Mouse (Mus musculus): Measurements from ENCODE around the gene Acadl. TPM values are rescaled to one million over a fixed set of nuclear protein-coding genes. Genes with fewer than 3 reads are reported as not detected.

Acadl gene
- 35.7 and 40.4 TPM in 2 replicates for polyA plus RNA-seq (2016; fragmentation: Nextera tagmentation; extraction: Ambion mirVana)

GRCm38 (mm10) chr1:66862712-66863511, at the start of gene Acadl:
TSS of gene Acadl (minus strand) at chr1:66863277.
- peak within 1 kb of the TSS; percentile 90 for H3K27ac ChIP-seq (replicated peaks)
- H3K4me3 ChIP-seq = peak within 1 kb of the TSS; percentile 89
- no peaks in the 10 kb centered on the region for H3K9me3 ChIP-seq
- 0 out of 2 replicates have a peak, but pooled peaks cover 11% of the 10 kb centered on the region for H3K27me3 ChIP-seq (replicated peaks; ENCODE audit: low read depth, poor library complexity, severe bottlenecking)
- H3K4me1 ChIP-seq = peaks cover 16% of the 10 kb centered on the region; the same call in 1 of the 2 replicates
- under 1% methylated on average over 85 of the region's 85 CpGs for WGBS
- H3K36me3 ChIP-seq (replicated peaks) = peaks cover 6% of the 10 kb centered on the region; the same call in 1 of the 2 replicates
- DNase-seq (ENCODE audit: low spot score) = peak; percentile 81

GRCm38 (mm10) chr1:66912305-66912704, 49.2 kb upstream of the Acadl start:
- Histone ChIP-seq H3K4me1 (no peaks in the 10 kb centered on the region), H3K9me3 (no peaks in the 10 kb centered on the region), H3K27me3 (replicated peaks; ENCODE audit: low read depth, poor library complexity, severe bottlenecking) (no peaks in the 10 kb centered on the region), H3K4me3 (no peak overlapping the region), H3K36me3 (replicated peaks) (no peaks in the 10 kb centered on the region), H3K27ac (replicated peaks) (no peak overlapping the region)
- DNase-seq (ENCODE audit: low spot score) = no peak
- WGBS = 85% methylated on average over 1 of the region's 1 CpGs

GRCm38 (mm10) chr1:66902566-66902965, 39.5 kb upstream of the Acadl start:
- Histone ChIP-seq H3K9me3 (no peaks in the 10 kb centered on the region), H3K27me3 (replicated peaks; ENCODE audit: low read depth, poor library complexity, severe bottlenecking) (no peaks in the 10 kb centered on the region), H3K4me3 (no peak overlapping the region), H3K27ac (replicated peaks) (no peak overlapping the region), H3K4me1 (no peaks in the 10 kb centered on the region), H3K36me3 (replicated peaks) (no peaks in the 10 kb centered on the region)
- no peak for DNase-seq (ENCODE audit: low spot score)
- 88% methylated on average over 3 of the region's 3 CpGs for WGBS

- DNase-seq (ENCODE audit: low spot score) = no peak
- Histone ChIP-seq H3K4me1 (peaks cover 8% of the 10 kb centered on the region; the same call in 1 of the 2 replicates), H3K36me3 (replicated peaks) (no peaks in the 10 kb centered on the region), H3K27me3 (replicated peaks; ENCODE audit: low read depth, poor library complexity, severe bottlenecking) (no peaks in the 10 kb centered on the region), H3K27ac (replicated peaks) (no peak overlapping the region), H3K4me3 (no peak overlapping the region), H3K9me3 (no peaks in the 10 kb centered on the region)
- 94% methylated on average over 4 of the region's 4 CpGs for WGBS
These were observed 37.9 kb upstream of the Acadl start for GRCm38 (mm10) chr1:66900946-66901345.

GRCm38 (mm10) chr1:66898261-66898660, 35.2 kb upstream of the Acadl start:
- H3K4me3 ChIP-seq = no peak overlapping the region
- H3K27ac ChIP-seq (replicated peaks) = no peak overlapping the region
- H3K4me1 ChIP-seq = peaks cover 12% of the 10 kb centered on the region; the same call in 1 of the 2 replicates
- WGBS = 74% methylated on average over 7 of the region's 7 CpGs
- DNase-seq (ENCODE audit: low spot score) = no peak
- no peaks in the 10 kb centered on the region for H3K27me3 ChIP-seq (replicated peaks; ENCODE audit: low read depth, poor library complexity, severe bottlenecking)
- no peaks in the 10 kb centered on the region for H3K9me3 ChIP-seq
- no peaks in the 10 kb centered on the region for H3K36me3 ChIP-seq (replicated peaks)

- no peaks in the 10 kb centered on the region for H3K36me3 ChIP-seq (replicated peaks)
These were observed 33.5 kb upstream of the Acadl start for GRCm38 (mm10) chr1:66896556-66896955.

GRCm38 (mm10) chr1:66896125-66896524, 33.0 kb upstream of the Acadl start:
- H3K9me3 ChIP-seq = no peaks in the 10 kb centered on the region
- H3K27me3 ChIP-seq (replicated peaks; ENCODE audit: low read depth, poor library complexity, severe bottlenecking) = no peaks in the 10 kb centered on the region
- WGBS = 64% methylated on average over 5 of the region's 5 CpGs
- peak overlapping the region; percentile 59 for H3K27ac ChIP-seq (replicated peaks)
- no peaks in the 10 kb centered on the region for H3K36me3 ChIP-seq (replicated peaks)
- DNase-seq (ENCODE audit: low spot score) = peak; percentile 10
- H3K4me1 ChIP-seq = peaks cover 12% of the 10 kb centered on the region; the same call in 1 of the 2 replicates
- no peak overlapping the region for H3K4me3 ChIP-seq

More at GRCm38 (mm10) chr1:66896556-66896955, 33.5 kb upstream of the Acadl start:
- Histone ChIP-seq H3K27me3 (replicated peaks; ENCODE audit: low read depth, poor library complexity, severe bottlenecking) (no peaks in the 10 kb centered on the region), H3K9me3 (no peaks in the 10 kb centered on the region), H3K4me3 (no peak overlapping the region), H3K4me1 (peaks cover 12% of the 10 kb centered on the region; the same call in 1 of the 2 replicates), H3K27ac (replicated peaks) (peak overlapping the region; percentile 59)
- no peak for DNase-seq (ENCODE audit: low spot score)
- WGBS = 72% methylated on average over 5 of the region's 5 CpGs

- Histone ChIP-seq H3K9me3 (no peaks in the 10 kb centered on the region), H3K4me1 (peaks cover 12% of the 10 kb centered on the region; the same call in 1 of the 2 replicates), H3K27me3 (replicated peaks; ENCODE audit: low read depth, poor library complexity, severe bottlenecking) (no peaks in the 10 kb centered on the region), H3K4me3 (no peak overlapping the region), H3K36me3 (replicated peaks) (no peaks in the 10 kb centered on the region), H3K27ac (replicated peaks) (no peak overlapping the region)
- DNase-seq (ENCODE audit: low spot score) = peak; percentile 29
These were observed 32.7 kb upstream of the Acadl start for GRCm38 (mm10) chr1:66895837-66896118.

GRCm38 (mm10) chr1:66895093-66895836, 32.2 kb upstream of the Acadl start:
- Histone ChIP-seq H3K9me3 (no peaks in the 10 kb centered on the region), H3K27me3 (replicated peaks; ENCODE audit: low read depth, poor library complexity, severe bottlenecking) (no peaks in the 10 kb centered on the region), H3K4me3 (no peak overlapping the region), H3K36me3 (replicated peaks) (no peaks in the 10 kb centered on the region), H3K4me1 (peaks cover 12% of the 10 kb centered on the region; the same call in 1 of the 2 replicates), H3K27ac (replicated peaks) (no peak overlapping the region)
- 86% methylated on average over 6 of the region's 6 CpGs for WGBS
- no peak for DNase-seq (ENCODE audit: low spot score)

GRCm38 (mm10) chr1:66887175-66887574, 24.1 kb upstream of the Acadl start:
- Histone ChIP-seq H3K4me1 (no peaks in the 10 kb centered on the region), H3K27me3 (replicated peaks; ENCODE audit: low read depth, poor library complexity, severe bottlenecking) (no peaks in the 10 kb centered on the region), H3K9me3 (no peaks in the 10 kb centered on the region), H3K27ac (replicated peaks) (no peak overlapping the region), H3K36me3 (replicated peaks) (no peaks in the 10 kb centered on the region), H3K4me3 (no peak overlapping the region)
- 90% methylated on average over 1 of the region's 1 CpGs for WGBS
- no peak for DNase-seq (ENCODE audit: low spot score)

- H3K27me3 ChIP-seq (replicated peaks; ENCODE audit: low read depth, poor library complexity, severe bottlenecking) = no peaks in the 10 kb centered on the region
- H3K4me1 ChIP-seq = no peaks in the 10 kb centered on the region
- no peak for DNase-seq (ENCODE audit: low spot score)
- H3K9me3 ChIP-seq = 0 out of 2 replicates have a peak, but pooled peaks cover 2% of the 10 kb centered on the region
- 90% methylated on average over 2 of the region's 2 CpGs for WGBS
- H3K4me3 ChIP-seq = no peak overlapping the region
- no peak overlapping the region for H3K27ac ChIP-seq (replicated peaks)
- no peaks in the 10 kb centered on the region for H3K36me3 ChIP-seq (replicated peaks)
These were observed 17.1 kb upstream of the Acadl start for GRCm38 (mm10) chr1:66880217-66880616.

- 93% methylated on average over 6 of the region's 6 CpGs for WGBS
- no peak for DNase-seq (ENCODE audit: low spot score)
- Histone ChIP-seq H3K27me3 (replicated peaks; ENCODE audit: low read depth, poor library complexity, severe bottlenecking) (no peaks in the 10 kb centered on the region), H3K9me3 (0 out of 2 replicates have a peak, but pooled peaks cover 2% of the 10 kb centered on the region), H3K4me1 (no peaks in the 10 kb centered on the region), H3K27ac (replicated peaks) (no peak overlapping the region), H3K4me3 (no peak overlapping the region), H3K36me3 (replicated peaks) (no peaks in the 10 kb centered on the region)
These were observed 11.7 kb upstream of the Acadl start for GRCm38 (mm10) chr1:66874740-66875139.
